Mouse (Mus musculus): ENCODE results near the gene Neo1. TPM values are rescaled to one million over a fixed set of nuclear protein-coding genes. Genes with fewer than 3 reads are reported as not detected.

The Neo1 gene
- polyA plus RNA-seq, 1 experiment from 2014 or later: 11.5 TPM

DNA sequence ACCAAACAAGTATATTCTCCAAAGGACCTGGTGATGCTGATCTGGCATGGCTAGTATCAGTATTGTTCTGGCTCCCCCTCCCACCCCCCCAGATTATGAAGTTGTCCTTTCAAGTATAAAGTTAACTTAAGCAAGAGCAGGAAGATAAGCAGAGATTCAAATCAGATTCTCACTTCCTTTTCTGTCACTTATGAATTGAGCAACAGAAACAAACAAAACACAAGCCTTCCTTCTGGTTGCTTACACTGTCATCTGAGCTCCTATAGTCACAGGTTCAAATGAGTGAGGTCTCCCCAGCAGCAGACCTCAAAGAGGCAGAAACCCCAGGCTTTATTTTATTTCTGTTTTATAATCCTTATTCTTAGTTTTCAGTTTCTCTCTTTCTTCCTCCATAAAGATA is 136.6 kb downstream of the Neo1 start:
- H3K36me3 ChIP-seq (ENCODE audit: control insufficient read depth, insufficient read depth, low read length): peaks cover 4% of the 10 kb centered on the region; the same call in 1 of the 2 replicates

DNA sequence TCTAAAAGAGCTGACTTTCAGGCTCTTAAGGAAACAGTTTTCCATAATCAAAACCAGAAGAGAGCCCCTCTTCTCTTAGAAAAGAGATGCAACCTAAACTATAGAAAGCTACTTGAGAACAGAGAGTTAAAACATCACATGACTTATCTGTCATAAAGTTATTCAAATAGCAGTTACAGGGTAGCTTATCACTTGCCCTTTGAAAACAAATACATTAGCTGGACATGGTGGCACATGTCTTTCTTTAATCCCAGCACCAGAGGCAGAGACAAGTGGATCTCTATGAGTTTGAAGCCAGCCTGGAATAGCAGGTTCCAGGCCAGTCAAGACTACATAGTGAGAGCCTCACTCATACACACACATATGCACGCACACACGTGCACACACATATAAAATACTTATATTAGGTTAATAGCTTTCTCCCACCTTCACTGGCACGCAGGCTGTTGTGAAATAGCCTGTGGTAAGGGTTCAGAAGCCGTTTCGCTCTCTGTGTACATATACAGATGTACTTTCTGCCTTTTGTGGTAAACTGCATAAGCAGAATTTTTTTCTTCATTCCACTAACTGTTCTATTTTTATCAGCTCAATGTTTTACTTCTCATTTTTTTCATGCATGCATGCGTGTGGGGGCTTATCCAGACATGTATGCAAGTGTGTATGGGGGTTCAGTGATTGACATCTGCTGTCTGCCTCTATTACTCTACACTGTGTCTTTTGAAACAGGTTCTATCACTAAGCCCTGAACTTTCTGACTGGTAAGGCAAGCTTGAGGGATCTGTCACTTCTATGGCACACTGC is 144.2 kb downstream of the Neo1 start:
- Histone ChIP-seq H3K27me3 (ENCODE audit: control insufficient read depth, insufficient read depth, low read length) (no peaks in the 10 kb centered on the region), H3K36me3 (ENCODE audit: control insufficient read depth, insufficient read depth, low read length) (peaks cover 12% of the 10 kb centered on the region; the same call in 1 of the 2 replicates), H3K9me3 (ENCODE audit: control insufficient read depth, low read length) (no peaks in the 10 kb centered on the region), H3K27ac (replicated peaks) (no peak overlapping the region), H3K4me2 (replicated peaks; ENCODE audit: low read depth) (no peak overlapping the region), H3K9ac (ENCODE audit: low read length) (no peak overlapping the region), H3K4me3 (ENCODE audit: low read depth, low read length) (no peak overlapping the region), H3K4me1 (replicated peaks; ENCODE audit: control insufficient read depth, insufficient read depth) (no peaks in the 10 kb centered on the region)
- TF ChIP-seq EP300 (optimal IDR thresholded peaks at IDR 0.05): no peak
- TF ChIP-seq CTCF (IDR thresholded peaks at IDR 0.05; ENCODE audit: low read depth): no peak
- DNase-seq (ENCODE audit: low spot score) (peak; percentile 18), ATAC-seq (ENCODE audit: low FRiP score, low TSS enrichment) (0 out of 2 replicates have a peak, but pooled peaks have one; percentile 42)
- WGBS: 69% methylated on average over 6 of the region's 6 CpGs

More for the DNA sequence above, 136.6 kb downstream of the Neo1 start:
- no peak overlapping the region for H3K4me2 ChIP-seq (replicated peaks; ENCODE audit: low read depth)
- H3K9me3 ChIP-seq (ENCODE audit: control insufficient read depth, low read length): no peaks in the 10 kb centered on the region
- no peaks in the 10 kb centered on the region for H3K27me3 ChIP-seq (ENCODE audit: control insufficient read depth, insufficient read depth, low read length)
- H3K27ac ChIP-seq (replicated peaks): no peak overlapping the region
- no peak for DNase-seq (ENCODE audit: low spot score)
- no peak overlapping the region for H3K4me3 ChIP-seq (ENCODE audit: low read depth, low read length)
- ATAC-seq (ENCODE audit: low FRiP score, low TSS enrichment): no peak
- H3K9ac ChIP-seq (ENCODE audit: low read length): no peak overlapping the region
- TF ChIP-seq EP300 (optimal IDR thresholded peaks at IDR 0.05): no peak
- no peak for TF ChIP-seq CTCF (IDR thresholded peaks at IDR 0.05; ENCODE audit: low read depth)
- no peaks in the 10 kb centered on the region for H3K4me1 ChIP-seq (replicated peaks; ENCODE audit: control insufficient read depth, insufficient read depth)

DNA sequence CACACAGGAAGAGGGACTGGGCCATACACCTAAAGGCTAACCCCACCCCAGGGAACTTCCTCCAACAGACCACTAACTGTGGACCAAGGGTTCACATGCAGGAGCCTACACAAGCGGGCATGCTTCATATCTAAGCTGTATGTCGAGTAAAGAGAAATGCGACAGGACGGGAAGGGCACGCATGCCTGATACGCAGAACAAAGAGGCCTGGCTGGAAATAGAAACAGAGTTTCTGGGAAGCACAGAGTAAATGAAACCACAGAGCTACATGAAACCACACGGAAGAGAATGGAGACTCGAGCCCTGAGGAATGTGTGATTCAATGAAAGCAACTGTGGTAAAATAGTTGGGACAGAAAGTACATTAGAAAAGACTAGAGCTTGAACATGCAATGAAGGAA is 145.3 kb downstream of the Neo1 start:
- Histone ChIP-seq H3K9me3 (ENCODE audit: control insufficient read depth, low read length) (no peaks in the 10 kb centered on the region), H3K9ac (ENCODE audit: low read length) (no peak overlapping the region), H3K4me3 (ENCODE audit: low read depth, low read length) (no peak overlapping the region), H3K36me3 (ENCODE audit: control insufficient read depth, insufficient read depth, low read length) (peaks cover 12% of the 10 kb centered on the region; the same call in 1 of the 2 replicates), H3K27ac (replicated peaks) (0 out of 2 replicates have a peak overlapping the region, but pooled peaks have one; percentile 8), H3K27me3 (ENCODE audit: control insufficient read depth, insufficient read depth, low read length) (no peaks in the 10 kb centered on the region), H3K4me2 (replicated peaks; ENCODE audit: low read depth) (no peak overlapping the region), H3K4me1 (replicated peaks; ENCODE audit: control insufficient read depth, insufficient read depth) (no peaks in the 10 kb centered on the region)
- WGBS: 82% methylated on average over 8 of the region's 8 CpGs
- no peak for TF ChIP-seq EP300 (optimal IDR thresholded peaks at IDR 0.05)
- no peak for TF ChIP-seq CTCF (IDR thresholded peaks at IDR 0.05; ENCODE audit: low read depth)
- DNase-seq (ENCODE audit: low spot score) (no peak), ATAC-seq (ENCODE audit: low FRiP score, low TSS enrichment) (no peak)

DNA sequence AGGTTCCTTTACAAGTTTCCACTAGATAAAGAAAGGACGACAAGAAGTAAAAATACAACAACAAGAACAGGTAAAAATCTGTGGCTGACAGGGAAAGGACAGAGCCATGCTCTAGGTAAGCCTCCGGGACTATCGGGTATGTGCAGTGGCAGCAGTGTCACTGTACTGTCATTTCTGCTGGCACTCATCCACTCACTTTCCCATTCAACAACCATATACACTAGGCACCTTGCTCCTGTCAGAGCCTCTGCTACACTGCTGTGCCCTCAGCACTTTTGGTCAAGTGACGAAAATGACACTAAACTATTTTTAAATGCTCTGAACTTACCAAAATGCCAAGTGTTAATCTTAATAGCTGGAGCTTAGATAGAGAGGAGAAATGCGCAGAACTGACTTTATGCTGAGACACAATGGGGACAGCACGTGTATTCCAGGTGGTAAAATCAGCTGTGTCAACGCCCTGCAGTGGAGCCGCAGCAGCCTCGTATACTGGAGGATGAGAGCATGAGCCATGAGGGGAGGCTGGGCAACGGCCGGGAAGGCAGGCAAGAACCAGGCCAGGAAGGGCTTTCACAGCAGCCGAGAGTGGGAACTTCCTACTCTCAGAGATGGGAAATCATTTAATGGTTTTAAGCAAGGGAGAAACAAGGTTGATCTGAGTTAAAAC is 146.3 kb downstream of the Neo1 start:
- 83% methylated on average over 12 of the region's 12 CpGs for WGBS
- Histone ChIP-seq H3K4me1 (replicated peaks; ENCODE audit: control insufficient read depth, insufficient read depth) (no peaks in the 10 kb centered on the region), H3K36me3 (ENCODE audit: control insufficient read depth, insufficient read depth, low read length) (peaks cover 16% of the 10 kb centered on the region; the same call in 1 of the 2 replicates), H3K9me3 (ENCODE audit: control insufficient read depth, low read length) (no peaks in the 10 kb centered on the region), H3K27me3 (ENCODE audit: control insufficient read depth, insufficient read depth, low read length) (no peaks in the 10 kb centered on the region), H3K9ac (ENCODE audit: low read length) (no peak overlapping the region), H3K4me2 (replicated peaks; ENCODE audit: low read depth) (no peak overlapping the region), H3K27ac (replicated peaks) (no peak overlapping the region), H3K4me3 (ENCODE audit: low read depth, low read length) (no peak overlapping the region)
- TF ChIP-seq EP300 (optimal IDR thresholded peaks at IDR 0.05): no peak
- TF ChIP-seq CTCF (IDR thresholded peaks at IDR 0.05; ENCODE audit: low read depth): no peak
- ATAC-seq (ENCODE audit: low FRiP score, low TSS enrichment) (no peak), DNase-seq (ENCODE audit: low spot score) (no peak)

DNA sequence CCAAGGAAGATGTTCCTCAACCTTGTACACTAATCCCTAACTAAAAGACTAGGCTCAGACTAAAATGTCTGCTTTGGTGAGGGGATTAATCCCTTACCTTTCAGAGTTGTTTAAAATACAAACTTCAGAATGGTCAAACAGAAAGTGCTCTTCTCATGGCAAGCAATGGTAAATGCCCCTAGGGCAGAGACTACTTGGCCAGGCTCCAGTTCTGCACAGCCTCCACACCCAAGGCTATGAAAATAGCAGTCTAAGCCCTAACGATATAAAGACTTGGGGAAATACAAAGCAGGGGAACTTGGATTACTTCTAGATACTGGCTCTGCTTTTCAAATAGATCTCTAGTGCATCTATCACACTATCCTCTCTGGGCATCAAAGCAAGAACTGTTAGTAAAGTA is 153.6 kb downstream of the Neo1 start:
- H3K4me2 ChIP-seq (replicated peaks; ENCODE audit: low read depth): no peak overlapping the region
- ATAC-seq (ENCODE audit: low FRiP score, low TSS enrichment) (no peak), DNase-seq (ENCODE audit: low spot score) (no peak)
- no peak overlapping the region for H3K4me3 ChIP-seq (ENCODE audit: low read depth, low read length)
- peaks cover 17% of the 10 kb centered on the region; the same call in 1 of the 2 replicates for H3K36me3 ChIP-seq (ENCODE audit: control insufficient read depth, insufficient read depth, low read length)
- no peak overlapping the region for H3K27ac ChIP-seq (replicated peaks)
- H3K9me3 ChIP-seq (ENCODE audit: control insufficient read depth, low read length): no peaks in the 10 kb centered on the region
- H3K27me3 ChIP-seq (ENCODE audit: control insufficient read depth, insufficient read depth, low read length): no peaks in the 10 kb centered on the region
- 28% methylated on average over 1 of the region's 1 CpGs for WGBS
- TF ChIP-seq EP300 (optimal IDR thresholded peaks at IDR 0.05): no peak
- no peaks in the 10 kb centered on the region for H3K4me1 ChIP-seq (replicated peaks; ENCODE audit: control insufficient read depth, insufficient read depth)
- H3K9ac ChIP-seq (ENCODE audit: low read length): no peak overlapping the region

DNA sequence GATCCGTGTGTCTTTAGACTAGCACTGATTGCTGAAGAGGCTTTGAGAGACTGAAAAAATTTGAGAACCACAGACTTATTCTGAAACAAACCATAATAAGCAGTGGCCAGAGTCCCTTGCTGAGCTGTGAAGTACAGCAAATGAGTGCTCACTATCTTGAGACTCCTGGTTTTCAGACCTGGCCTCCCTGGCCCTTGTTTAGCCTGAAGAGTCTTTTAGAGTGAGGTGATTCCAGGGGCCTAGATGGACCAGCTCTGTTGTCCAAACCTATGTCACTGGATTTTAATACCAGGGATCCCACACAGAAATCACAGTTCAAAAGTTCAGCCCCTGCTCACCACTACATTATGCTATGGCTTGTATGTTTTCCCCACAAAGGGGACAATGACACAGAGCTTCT is 156.4 kb downstream of the Neo1 start:
- 87% methylated on average over 1 of the region's 1 CpGs for WGBS
- no peaks in the 10 kb centered on the region for H3K27me3 ChIP-seq (ENCODE audit: control insufficient read depth, insufficient read depth, low read length)
- H3K27ac ChIP-seq (replicated peaks): no peak overlapping the region
- H3K4me2 ChIP-seq (replicated peaks; ENCODE audit: low read depth): no peak overlapping the region
- TF ChIP-seq CTCF (IDR thresholded peaks at IDR 0.05; ENCODE audit: low read depth) (no peak), EP300 (optimal IDR thresholded peaks at IDR 0.05) (no peak)
- DNase-seq (ENCODE audit: low spot score): no peak
- no peaks in the 10 kb centered on the region for H3K9me3 ChIP-seq (ENCODE audit: control insufficient read depth, low read length)
- no peak overlapping the region for H3K9ac ChIP-seq (ENCODE audit: low read length)
- no peak for ATAC-seq (ENCODE audit: low FRiP score, low TSS enrichment)
- H3K4me3 ChIP-seq (ENCODE audit: low read depth, low read length): no peak overlapping the region
- H3K36me3 ChIP-seq (ENCODE audit: control insufficient read depth, insufficient read depth, low read length): peaks cover 22% of the 10 kb centered on the region; the same call in 1 of the 2 replicates
- no peaks in the 10 kb centered on the region for H3K4me1 ChIP-seq (replicated peaks; ENCODE audit: control insufficient read depth, insufficient read depth)

Measured in stomach, postnatal 0 days (tissue).